Mouse (Mus musculus): Measurements from ENCODE around the gene Epha8. TPM values are rescaled to one million over a fixed set of nuclear protein-coding genes. Genes with fewer than 3 reads are reported as not detected.

The Epha8 gene
- total RNA-seq, 1 experiment from 2014 or later, result 0.43 TPM

GRCm38 (mm10) chr4:136954562-136954961, 2.1 kb downstream of the Epha8 start:
- no peak for DNase-seq

DNA sequence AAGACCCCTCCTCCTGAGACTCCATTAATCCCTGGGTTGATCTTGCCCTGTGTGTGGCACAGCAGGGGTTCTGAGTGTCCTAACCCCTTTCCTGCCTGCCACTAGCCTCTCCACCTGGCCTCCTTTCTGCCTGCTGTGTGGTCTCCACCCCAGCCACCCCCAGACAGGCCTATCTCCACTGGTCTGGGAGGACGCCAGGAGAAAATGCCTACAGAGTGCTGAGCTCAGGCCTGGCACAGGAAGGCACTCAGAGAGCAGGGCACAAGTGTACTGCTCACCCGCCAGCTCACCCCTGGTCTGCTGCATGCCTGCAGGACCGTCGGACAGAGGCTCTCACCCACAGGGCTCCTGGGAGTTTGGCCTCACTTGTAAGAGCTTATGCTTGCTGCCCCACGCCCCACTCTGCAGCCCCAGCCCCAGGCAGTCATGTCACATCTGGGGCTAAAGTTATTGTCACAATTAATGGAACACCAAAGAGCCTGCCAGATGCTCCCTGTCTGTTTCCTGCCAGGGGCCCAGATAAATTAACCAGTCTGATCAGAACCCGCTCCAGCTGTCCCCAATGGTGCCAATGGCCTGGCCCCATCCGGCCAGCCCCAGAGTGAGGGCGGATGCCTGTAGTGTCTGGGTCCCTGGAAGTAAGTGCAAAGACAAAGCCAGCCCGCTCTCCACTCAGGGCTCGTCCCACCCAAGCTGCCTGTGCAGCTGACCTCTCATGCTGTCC, 7.2 kb downstream of the Epha8 start:
- DNase-seq, result no peak

DNA sequence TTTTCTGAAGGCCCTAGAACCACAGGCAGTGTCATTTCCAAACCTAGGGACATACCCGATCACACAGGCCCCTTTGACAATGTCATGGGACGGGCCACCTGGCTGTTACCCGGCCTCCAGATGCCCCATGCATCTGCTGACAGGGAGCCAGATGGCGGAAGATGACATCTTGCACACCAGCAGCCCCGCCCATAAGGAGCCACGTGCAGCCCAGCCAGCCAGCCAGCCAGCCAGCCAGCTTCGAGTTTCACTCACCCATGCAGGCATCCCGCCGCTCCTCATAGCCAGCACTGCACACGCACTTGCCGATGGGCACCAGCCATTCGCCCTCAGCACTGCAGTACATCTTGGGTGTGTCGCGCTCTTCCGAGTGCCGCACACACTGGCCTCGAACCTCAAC, 11.2 kb downstream of the Epha8 start:
- DNase-seq, result no peak

- DNase-seq, result no peak
These were observed 11.9 kb downstream of the Epha8 start for GRCm38 (mm10) chr4:136944558-136945350.

DNA sequence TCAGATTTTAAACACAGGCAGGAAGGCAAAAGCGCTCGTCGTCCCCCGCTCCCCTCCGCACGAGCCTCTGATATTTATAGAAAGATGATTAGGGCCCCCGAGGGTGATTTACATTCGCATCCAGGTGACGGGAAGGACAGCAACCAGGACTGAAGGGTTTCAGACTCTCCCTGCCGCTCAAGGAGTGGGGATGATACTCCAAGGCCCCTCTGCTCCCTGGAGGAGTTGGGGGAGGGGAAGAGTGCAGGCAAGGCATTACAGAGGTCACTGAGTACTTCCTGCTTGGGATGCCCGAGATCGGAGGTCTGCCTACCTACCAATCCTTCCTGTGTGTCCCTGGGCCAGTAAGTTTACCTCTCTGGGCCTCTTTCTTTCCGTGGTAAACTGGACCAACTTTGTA, 13.4 kb downstream of the Epha8 start:
- no peak for DNase-seq

DNA sequence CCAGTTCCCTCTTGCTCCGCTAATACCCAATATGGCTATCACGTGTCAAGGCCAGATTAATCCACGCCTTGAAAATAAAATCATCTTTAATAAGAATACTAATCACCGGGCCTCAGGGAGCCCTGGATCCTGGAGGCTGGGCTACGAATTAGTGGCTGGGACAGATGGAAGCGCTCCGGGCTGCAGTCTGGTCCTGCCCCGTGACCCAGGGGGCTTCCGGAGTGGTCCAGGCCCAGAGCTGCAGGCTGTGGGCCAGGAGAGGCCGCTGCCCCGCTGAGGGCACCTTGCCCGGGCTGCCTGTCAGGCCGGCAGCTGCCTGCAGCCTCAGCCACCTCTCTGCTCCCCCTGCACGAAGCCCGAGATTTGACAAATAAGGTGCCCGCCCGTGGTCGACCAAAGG, 13.9 kb downstream of the Epha8 start:
- DNase-seq, result no peak

DNA sequence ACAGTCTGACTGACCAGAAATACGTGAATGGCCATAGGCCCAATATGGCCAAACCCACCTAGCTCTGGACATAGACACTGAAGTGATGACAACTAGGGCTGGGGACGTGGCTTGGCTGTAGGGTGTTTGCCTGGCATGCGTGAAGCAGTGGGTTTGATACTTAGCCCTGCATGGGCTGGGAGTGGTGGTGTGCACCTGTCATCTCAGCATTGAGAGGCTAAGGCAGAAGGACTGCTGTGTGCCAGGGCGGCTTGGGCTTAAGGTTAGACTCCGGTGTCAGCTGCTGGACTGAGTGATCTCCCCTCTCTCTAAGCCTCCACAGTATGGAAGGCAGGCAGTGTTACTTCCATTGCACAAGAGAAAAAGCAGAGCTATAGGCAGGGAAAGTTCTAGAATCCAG, 18.7 kb downstream of the Epha8 start:
- no peak for DNase-seq

- no peak for DNase-seq
These were observed 19.3 kb downstream of the Epha8 start for GRCm38 (mm10) chr4:136937344-136937743.

DNA sequence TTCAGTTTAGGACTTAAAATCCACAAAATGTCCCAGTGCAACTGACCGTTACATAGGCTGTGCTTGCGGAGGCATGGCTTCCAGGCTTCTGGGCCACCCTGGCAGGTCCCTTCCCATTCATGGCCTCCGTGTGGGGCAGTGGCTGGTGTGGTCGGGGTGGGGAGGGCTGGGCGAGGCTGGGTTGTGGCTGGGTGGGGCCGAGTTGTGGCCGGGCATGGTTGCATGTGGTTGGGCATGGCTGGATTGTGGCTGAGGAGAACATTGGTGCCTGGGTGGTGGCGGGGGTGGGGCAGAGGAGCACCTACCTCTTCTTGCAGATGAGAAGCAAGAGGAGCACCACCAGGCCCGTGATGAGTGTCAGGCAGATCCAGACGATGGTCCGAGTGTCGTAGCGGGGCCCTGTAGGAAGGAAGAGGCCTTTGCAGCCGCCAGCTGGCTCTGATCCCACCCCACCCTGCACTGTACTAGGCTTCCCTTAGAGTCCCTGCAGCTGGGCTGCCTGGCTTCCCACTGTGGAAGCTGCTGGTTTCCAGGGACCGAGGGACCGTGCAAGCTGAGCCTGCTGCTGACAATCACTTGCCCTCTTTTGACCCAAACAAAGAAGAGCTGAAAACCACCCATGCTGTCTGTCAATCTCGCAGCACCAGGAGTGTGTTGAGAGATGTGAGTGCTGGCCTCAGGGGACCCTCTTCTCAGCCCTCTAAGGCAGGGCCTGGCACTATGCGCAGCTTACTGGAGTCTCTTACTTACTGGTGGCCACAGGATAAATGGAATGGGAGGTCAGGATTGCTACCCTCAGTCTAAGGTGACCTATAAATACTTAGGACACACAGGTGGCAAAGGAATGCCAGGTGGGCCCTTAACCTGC, 21.6 kb downstream of the Epha8 start:
- DNase-seq, result no peak

DNA sequence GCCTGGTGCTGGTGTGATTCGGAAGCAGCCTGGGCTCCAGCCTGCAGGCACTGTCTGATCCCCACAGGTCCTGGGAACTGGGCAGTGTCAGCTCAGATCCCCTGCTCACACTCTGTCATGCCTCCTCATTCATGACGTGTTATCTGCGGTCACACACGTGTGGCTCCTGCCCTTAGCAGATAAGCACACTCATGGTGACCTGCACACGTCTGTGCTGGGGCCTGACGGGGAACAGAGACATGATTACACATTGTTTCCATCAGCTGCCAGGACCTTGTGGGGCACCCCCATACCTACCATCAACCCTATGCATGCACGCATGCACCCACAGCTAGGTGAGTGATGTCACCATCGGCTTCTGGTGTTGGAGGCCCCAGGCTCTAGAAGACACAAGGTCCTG, 26.1 kb downstream of the Epha8 start:
- no peak for DNase-seq

DNA sequence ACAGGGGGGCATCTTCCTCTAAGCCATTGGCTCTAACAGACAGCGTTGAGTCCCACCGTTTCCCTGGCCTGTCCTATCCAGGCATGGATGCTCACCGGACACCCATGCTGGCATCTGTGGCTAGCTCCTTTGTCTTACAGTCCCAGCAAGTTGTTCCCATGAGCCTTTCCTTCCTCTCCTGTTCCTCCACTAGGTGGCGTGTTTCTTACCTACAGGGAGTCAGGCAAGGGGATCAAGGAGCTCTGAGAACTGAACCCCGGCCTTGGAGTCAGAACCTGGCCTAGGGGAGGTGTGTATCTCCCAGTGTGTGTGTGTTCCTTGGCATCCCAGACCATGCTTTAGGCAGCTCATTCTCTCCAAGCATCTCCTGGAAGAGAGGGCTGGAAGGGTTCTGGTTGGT, 27.7 kb downstream of the Epha8 start:
- DNase-seq, result no peak

DNA sequence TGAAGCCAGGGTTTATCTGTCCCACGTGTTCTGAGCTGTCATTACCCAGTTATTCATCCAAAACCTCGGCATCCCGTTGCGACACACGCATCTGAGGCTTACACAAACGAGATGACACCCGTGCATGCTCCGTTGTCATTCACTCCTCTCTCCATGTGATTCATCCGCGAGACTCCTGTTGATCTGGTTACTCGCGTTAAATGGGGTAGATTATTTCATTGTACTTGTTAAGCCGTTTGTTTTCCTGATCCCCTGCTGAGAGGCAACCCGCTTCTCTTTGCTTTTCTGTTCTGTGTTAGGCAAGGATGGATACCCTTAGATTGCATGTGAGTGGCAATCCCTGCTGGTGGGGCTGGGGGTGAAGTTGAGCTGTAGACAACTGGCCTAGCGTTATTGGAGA, 30.8 kb downstream of the Epha8 start:
- DNase-seq, result no peak

GRCm38 (mm10) chr4:136924529-136924928, 32.1 kb downstream of the Epha8 start:
- DNase-seq, result peak; percentile 77

DNA sequence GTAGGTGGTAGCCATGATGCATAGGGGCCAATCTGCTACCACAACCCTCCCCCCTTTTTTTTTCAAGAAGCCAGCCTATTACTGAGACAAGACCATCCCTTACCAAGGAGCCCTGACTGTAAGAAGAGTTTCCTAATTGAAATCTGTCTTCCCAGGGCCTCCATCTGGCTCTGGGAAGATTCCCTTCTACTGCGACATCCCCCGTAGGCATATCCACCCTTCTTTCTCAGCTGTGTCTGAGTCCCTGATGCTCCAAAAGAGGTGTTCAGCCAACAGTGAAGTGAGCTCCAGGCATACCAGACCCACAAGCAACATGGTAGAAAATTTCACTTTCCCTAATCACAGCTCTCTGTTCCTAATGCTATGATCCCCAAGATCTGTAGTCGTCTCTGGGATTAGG, 37.1 kb downstream of the Epha8 start:
- no peak for DNase-seq

DNA sequence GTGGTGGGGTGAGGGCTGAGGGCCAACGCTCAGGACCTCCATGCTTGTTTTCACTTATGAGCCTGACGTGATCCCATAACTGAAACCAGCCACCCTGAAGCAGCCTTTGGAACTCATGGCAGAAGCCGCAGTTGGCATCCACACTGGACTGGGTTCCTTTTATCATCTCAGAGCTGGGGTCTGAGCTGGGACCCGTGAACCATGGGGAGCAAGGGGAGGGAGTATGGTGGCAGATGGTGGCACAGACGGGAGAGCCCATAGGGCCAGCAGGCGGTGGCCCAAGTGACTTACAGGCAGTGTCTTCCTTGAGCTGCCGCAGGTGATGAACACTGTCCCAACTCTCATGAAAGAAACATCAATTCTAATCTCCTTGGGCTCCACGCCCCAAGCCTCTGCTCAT, 37.8 kb downstream of the Epha8 start:
- no peak for DNase-seq

GRCm38 (mm10) chr4:136917165-136917524, 39.5 kb downstream of the Epha8 start:
- no peak for DNase-seq

DNA sequence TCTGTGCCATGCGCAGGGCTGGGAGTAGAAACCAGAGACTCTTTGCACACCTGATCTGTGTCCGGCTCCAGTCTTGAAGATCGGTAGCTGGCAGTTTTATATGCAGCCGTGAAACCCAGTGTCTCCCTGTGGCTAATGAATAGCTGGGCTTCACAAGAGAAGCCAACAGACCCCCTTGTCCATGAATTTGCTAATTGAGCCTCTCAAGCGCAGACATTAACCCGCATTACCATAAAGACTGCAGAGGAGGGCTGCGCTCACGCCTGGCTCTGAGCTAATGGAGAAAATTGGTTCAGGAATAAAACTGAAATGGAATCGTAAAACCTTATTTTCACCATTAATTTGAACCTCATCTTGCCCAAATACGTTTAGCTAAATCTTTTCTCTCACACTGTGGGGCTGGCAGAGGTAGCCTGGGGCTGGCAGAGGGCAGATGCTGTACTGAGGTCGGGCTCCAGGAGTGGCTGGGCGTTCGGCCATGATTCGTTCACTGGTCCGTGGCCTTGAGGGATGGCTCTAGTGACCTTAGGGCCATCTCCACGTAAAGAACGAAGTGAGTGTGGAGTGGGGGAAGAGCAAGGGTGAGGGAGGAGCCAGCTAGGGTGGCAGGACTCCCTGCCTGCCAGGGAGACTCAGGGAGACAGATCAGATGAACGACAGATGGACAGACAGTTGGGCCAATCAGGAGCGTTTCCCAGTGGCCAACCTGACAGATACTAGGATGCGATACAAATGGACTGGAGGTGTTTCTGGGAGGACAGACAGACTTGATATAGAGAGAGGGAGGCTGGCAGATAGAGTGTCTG, 40.1 kb downstream of the Epha8 start:
- DNase-seq, result no peak

GRCm38 (mm10) chr4:136912841-136913240, 43.8 kb downstream of the Epha8 start:
- no peak for DNase-seq

DNA sequence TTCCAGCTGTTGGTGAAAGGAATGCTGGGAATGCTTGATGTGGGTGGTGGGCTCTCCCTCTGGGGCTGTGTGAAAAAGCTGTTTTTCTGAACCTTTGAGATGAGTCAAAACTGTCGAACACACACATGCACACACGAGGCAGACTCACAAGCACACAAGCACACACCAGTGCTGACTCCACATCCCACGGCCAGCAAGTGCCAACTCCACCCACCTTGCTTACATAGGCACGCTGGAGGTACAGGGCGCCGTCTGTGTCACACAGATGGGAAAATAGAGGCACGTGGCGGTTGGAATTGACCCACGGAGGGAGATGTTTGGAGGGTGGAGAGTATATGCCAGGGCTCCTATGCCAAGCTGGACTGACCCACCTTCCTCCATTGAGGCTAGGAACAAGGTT, 44.8 kb downstream of the Epha8 start:
- DNase-seq, result no peak

GRCm38 (mm10) chr4:136911211-136911646, 45.4 kb downstream of the Epha8 start:
- no peak for DNase-seq

DNA sequence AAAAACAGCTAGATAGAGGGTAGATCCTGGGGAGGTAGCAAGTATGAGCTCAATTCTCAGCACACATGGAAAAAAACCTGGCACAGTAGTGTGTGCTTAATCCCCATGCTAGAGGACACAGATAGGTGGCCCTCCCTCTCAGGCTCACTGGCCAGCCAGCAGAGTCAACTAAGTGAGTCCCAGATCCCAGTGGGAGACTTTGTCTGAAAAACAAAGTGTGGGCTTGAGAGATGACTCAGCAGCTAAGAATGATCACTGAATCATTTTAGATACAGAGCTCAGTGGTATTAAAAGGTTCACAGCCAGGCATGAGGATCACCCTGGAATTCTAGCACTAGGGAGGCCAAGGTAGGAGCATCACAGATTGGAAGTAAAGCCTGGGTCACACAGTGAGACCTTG, 48.8 kb downstream of the Epha8 start:
- DNase-seq, result no peak

GRCm38 (mm10) chr4:136907033-136907432, 49.6 kb downstream of the Epha8 start:
- DNase-seq, result peak; percentile 60
